Mouse (Mus musculus): ENCODE results near the gene Csde1. TPM values are rescaled to one million over a fixed set of nuclear protein-coding genes. Genes with fewer than 3 reads are reported as not detected.

The Csde1 gene
- total and polyA plus RNA-seq, 2 experiments from 2014 or later: 215 to 277 TPM

DNA sequence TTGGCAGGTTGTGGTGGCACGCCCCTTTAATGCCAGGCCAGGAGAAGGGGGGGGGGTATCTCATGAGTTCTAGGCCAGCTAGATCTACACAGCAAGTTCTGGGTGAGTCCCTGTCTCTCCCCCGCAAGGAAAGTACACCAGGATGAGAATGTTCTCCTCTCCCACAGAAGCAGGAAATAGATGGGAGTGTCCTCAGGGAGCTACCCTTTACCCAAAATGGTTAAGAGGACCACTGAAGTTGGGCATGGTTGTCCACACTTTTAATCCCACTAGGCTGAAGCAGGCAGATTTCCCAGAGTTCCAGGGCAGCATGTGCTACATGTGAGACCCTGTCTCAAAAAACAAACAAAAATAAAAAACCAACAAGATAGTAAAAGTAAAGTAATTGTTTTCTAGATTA is 764 bp upstream of the Csde1 start:
- ATAC-seq (no peak), DNase-seq (ENCODE audit: low spot score) (no peak)
- Histone ChIP-seq H3K4me2 (ENCODE audit: low read depth, low read length) (peak overlapping the region; percentile 55; the same call in 1 of the 2 replicates), H3K9me3 (ENCODE audit: low read length) (no peaks in the 10 kb centered on the region), H3K9ac (replicated peaks; ENCODE audit: low read length) (no peak overlapping the region), H3K27ac (peak overlapping the region; percentile 95; the same call in 1 of the 2 replicates), H3K4me3 (ENCODE audit: low read length) (peak overlapping the region; percentile 85; the same call in 1 of the 2 replicates), H3K36me3 (ENCODE audit: insufficient read depth, low read length) (no peaks in the 10 kb centered on the region), H3K27me3 (ENCODE audit: insufficient read depth, low read length) (no peaks in the 10 kb centered on the region), H3K4me1 (ENCODE audit: insufficient read depth, low read length) (peaks cover 6% of the 10 kb centered on the region)
- no peak for TF ChIP-seq CTCF (IDR thresholded peaks at IDR 0.05; ENCODE audit: low read depth)
- 97% methylated on average over 2 of the region's 2 CpGs for WGBS

DNA sequence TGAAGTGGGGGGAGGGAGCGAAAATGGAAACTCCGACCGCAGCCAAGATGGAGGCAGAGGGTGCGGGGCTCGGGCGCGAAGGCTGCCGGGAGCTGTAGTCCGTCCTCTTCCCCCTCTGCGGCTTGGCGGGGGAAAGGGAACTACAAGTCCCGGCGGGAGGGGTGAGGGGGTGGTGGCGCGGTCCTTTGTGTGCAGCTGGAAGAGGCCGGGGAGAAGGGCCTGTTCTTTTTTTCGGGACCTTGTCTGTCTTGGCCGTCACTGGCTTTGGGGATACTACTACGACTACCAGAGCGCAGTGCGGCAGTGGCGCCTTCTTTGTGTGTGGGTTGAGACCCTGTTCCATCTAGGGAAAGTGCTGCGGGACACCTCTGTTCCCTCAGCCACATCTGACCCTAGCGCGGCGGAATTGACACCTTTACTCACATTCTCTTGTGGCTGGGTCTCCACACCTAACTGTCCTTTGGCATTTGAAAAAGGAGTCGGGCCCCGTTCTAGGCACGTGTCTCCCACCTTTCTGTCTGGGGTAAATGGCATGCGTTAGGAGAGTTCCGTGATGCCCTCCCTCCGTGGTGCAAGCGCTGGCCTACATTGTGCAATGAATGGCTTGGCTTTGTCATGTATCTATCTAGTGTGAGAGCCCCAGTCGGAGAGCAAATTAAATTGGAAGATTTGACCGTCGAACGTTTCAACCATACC is 865 bp downstream of the Csde1 start:
- peak overlapping the region; percentile 85 for H3K4me3 ChIP-seq (ENCODE audit: low read length)
- peak overlapping the region; percentile 95 for H3K27ac ChIP-seq
- TF ChIP-seq CTCF (IDR thresholded peaks at IDR 0.05; ENCODE audit: low read depth): no peak
- H3K9me3 ChIP-seq (ENCODE audit: low read length): no peaks in the 10 kb centered on the region
- H3K36me3 ChIP-seq (ENCODE audit: insufficient read depth, low read length): no peaks in the 10 kb centered on the region
- peak overlapping the region; percentile 96 for H3K9ac ChIP-seq (replicated peaks; ENCODE audit: low read length)
- H3K4me1 ChIP-seq (ENCODE audit: insufficient read depth, low read length): peaks cover 6% of the 10 kb centered on the region
- DNase-seq (ENCODE audit: low spot score): peak; percentile 94
- peak overlapping the region; percentile 55 for H3K4me2 ChIP-seq (ENCODE audit: low read depth, low read length)
- peak; percentile 94 for ATAC-seq
- WGBS: under 1% methylated on average over 34 of the region's 37 CpGs
- H3K27me3 ChIP-seq (ENCODE audit: insufficient read depth, low read length): no peaks in the 10 kb centered on the region

DNA sequence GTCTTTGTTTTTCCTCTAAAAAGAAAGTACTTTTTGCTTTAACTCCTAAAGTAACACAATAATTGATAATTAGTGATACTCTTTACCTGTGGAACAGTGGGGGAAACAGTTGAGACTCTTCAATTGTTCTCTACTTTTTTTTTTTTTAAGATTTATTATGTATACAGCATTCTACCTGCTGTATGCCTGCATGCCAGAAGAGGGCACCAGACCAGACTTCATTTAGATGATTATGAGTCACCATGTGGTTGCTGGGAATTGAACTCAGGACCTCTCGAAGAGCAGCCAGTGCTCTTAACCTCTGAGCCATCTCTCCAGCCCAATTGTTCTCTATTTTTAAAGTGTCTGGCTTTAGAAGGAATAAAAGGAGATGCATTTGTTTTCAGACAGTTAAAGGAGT is 5.9 kb downstream of the Csde1 start:
- TF ChIP-seq CTCF (IDR thresholded peaks at IDR 0.05; ENCODE audit: low read depth): peak; percentile 46
- H3K27me3 ChIP-seq (ENCODE audit: insufficient read depth, low read length): no peaks in the 10 kb centered on the region
- H3K4me3 ChIP-seq (ENCODE audit: low read length): no peak overlapping the region
- H3K9ac ChIP-seq (replicated peaks; ENCODE audit: low read length): no peak overlapping the region
- H3K36me3 ChIP-seq (ENCODE audit: insufficient read depth, low read length): 0 out of 2 replicates have a peak, but pooled peaks cover 14% of the 10 kb centered on the region
- ATAC-seq (no peak), DNase-seq (ENCODE audit: low spot score) (no peak)
- peaks cover 6% of the 10 kb centered on the region for H3K4me1 ChIP-seq (ENCODE audit: insufficient read depth, low read length)
- H3K9me3 ChIP-seq (ENCODE audit: low read length): no peaks in the 10 kb centered on the region
- 79% methylated on average over 1 of the region's 1 CpGs for WGBS
- no peak overlapping the region for H3K4me2 ChIP-seq (ENCODE audit: low read depth, low read length)
- no peak overlapping the region for H3K27ac ChIP-seq

DNA sequence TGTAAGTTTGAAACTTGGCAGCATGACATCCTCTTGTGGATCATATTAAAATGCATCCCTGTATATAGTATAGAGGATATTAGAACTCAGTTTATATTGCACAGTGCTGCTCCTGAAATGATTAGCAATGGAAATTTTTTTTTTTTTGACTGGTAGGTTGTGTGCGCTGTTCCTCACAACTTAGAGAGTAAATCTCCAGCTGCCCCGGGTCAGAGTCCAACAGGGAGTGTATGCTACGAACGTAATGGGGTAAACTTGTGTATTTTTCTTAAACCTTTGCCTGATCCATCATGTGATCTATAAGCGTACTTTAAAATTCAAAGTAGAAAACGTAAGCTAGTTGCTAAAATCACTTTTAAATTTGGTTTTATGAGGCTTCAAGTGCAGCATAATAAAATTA is 20.1 kb downstream of the Csde1 start:
- no peak overlapping the region for H3K4me2 ChIP-seq (ENCODE audit: low read depth, low read length)

DNA sequence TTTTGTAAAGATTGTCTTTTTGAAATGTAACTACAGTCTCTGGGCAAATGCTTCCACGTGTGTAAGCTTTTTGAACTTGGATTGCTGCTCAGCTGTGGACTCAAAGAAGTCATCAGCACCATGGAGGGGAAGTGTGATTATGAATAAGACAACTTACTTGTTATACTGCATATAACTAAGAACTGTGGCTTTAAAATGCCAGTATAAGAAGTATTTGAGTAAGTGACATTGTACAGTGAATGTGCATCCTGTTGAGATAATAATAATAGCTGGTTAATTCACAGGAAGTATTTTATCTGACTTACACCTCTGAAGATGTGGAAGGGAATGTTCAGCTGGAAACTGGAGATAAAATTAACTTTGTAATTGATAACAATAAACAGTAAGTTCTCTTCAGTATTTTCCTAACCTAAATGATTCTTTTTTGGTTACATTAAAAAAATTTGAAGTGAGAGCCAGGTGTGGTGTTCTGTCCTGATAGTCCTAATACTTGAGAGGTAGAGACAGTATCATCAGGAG is 20.7 kb downstream of the Csde1 start:
- no peak overlapping the region for H3K9ac ChIP-seq (replicated peaks; ENCODE audit: low read length)
- no peak for ATAC-seq

More for the DNA sequence above, 20.1 kb downstream of the Csde1 start:
- Histone ChIP-seq H3K9me3 (ENCODE audit: low read length) (no peaks in the 10 kb centered on the region), H3K27ac (no peak overlapping the region), H3K36me3 (ENCODE audit: insufficient read depth, low read length) (peaks cover 35% of the 10 kb centered on the region), H3K4me1 (ENCODE audit: insufficient read depth, low read length) (no peaks in the 10 kb centered on the region), H3K4me3 (ENCODE audit: low read length) (no peak overlapping the region), H3K9ac (replicated peaks; ENCODE audit: low read length) (no peak overlapping the region), H3K27me3 (ENCODE audit: insufficient read depth, low read length) (no peaks in the 10 kb centered on the region)
- TF ChIP-seq CTCF (IDR thresholded peaks at IDR 0.05; ENCODE audit: low read depth): no peak
- DNase-seq (ENCODE audit: low spot score): no peak
- 94% methylated on average over 6 of the region's 6 CpGs for WGBS
- ATAC-seq: no peak

DNA sequence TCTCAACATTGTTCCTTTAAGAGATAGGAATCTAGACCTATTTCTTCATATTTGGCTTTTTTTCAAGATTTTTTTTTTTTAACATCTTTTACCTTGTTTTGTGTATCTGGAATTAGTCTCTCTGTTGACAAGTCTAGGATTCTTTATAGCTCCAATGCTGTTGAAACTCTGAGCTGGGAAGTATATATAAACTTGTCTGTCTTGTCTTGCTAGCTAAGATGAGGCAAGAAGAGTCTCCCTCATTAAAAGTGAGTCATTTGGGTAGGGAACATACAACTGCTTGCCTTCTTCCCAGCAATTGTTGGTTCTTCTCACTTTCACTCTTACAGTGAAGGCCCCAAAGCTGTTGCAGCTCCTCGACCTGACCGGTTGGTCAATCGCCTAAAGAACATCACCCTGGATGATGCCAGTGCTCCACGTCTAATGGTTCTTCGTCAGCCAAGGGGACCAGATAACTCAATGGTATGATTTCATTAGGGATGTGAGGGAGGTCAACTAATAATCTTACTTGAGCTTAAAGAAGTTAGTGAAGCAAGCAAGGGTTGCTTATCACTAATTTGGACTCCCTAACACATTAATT is 35.9 kb downstream of the Csde1 start:
- no peak for TF ChIP-seq CTCF (IDR thresholded peaks at IDR 0.05; ENCODE audit: low read depth)
- no peak overlapping the region for H3K9ac ChIP-seq (replicated peaks; ENCODE audit: low read length)
- no peak overlapping the region for H3K27ac ChIP-seq
- no peak for DNase-seq (ENCODE audit: low spot score)
- peaks cover 36% of the 10 kb centered on the region for H3K36me3 ChIP-seq (ENCODE audit: insufficient read depth, low read length)
- H3K27me3 ChIP-seq (ENCODE audit: insufficient read depth, low read length): no peaks in the 10 kb centered on the region
- no peak overlapping the region for H3K4me2 ChIP-seq (ENCODE audit: low read depth, low read length)
- 90% methylated on average over 5 of the region's 5 CpGs for WGBS
- no peaks in the 10 kb centered on the region for H3K9me3 ChIP-seq (ENCODE audit: low read length)
- 0 out of 2 replicates have a peak, but pooled peaks cover 4% of the 10 kb centered on the region for H3K4me1 ChIP-seq (ENCODE audit: insufficient read depth, low read length)
- H3K4me3 ChIP-seq (ENCODE audit: low read length): no peak overlapping the region
- no peak for ATAC-seq

More for the DNA sequence above, 20.7 kb downstream of the Csde1 start:
- H3K9me3 ChIP-seq (ENCODE audit: low read length): no peaks in the 10 kb centered on the region
- H3K4me2 ChIP-seq (ENCODE audit: low read depth, low read length): no peak overlapping the region
- no peaks in the 10 kb centered on the region for H3K27me3 ChIP-seq (ENCODE audit: insufficient read depth, low read length)
- no peak for DNase-seq (ENCODE audit: low spot score)
- H3K4me1 ChIP-seq (ENCODE audit: insufficient read depth, low read length): no peaks in the 10 kb centered on the region
- no peak overlapping the region for H3K4me3 ChIP-seq (ENCODE audit: low read length)
- TF ChIP-seq CTCF (IDR thresholded peaks at IDR 0.05; ENCODE audit: low read depth): no peak
- WGBS: 89% methylated on average over 1 of the region's 1 CpGs
- peaks cover 40% of the 10 kb centered on the region for H3K36me3 ChIP-seq (ENCODE audit: insufficient read depth, low read length)
- H3K27ac ChIP-seq: no peak overlapping the region
